10 mouse cellular contexts compared by ENCODE assay signal in genomic region chr8:56343505-56343904, GRCm38 (mm10). TPM values are rescaled to one million over a fixed set of nuclear protein-coding genes. Genes with fewer than 3 reads are reported as not detected.
DNase-seq lines count a peak whose midpoint lies in the region; ATAC-seq and TF ChIP-seq lines count a peak whose summit lies in the region.
"Had no signal": no experiment of that assay in that cellular context is flagged by ENCODE, and none has a peak within 500 bp of the region (broad histone marks: within the 10 kb centered on the region; RNA-seq: fewer than 3 reads in every experiment).

No protein-coding gene starts in this region.

- H3K27me3 ChIP-seq in heart, embryonic 10.5 days (ENCODE audit: insufficient read depth, poor library complexity, severe bottlenecking) = no peaks in the 10 kb centered on the region
- H3K27me3 ChIP-seq in lung, postnatal 0 days (replicated peaks; ENCODE audit: insufficient read depth, low read length) = no peaks in the 10 kb centered on the region
- H3K27me3 ChIP-seq in embryonic facial prominence, embryonic 14.5 days (replicated peaks; ENCODE audit: control insufficient read depth, insufficient read depth, low read length) = no peaks in the 10 kb centered on the region
- H3K27me3 ChIP-seq in limb, embryonic 13.5 days = no peaks in the 10 kb centered on the region

- TF ChIP-seq CTCF in lung, postnatal 0 days (IDR thresholded peaks at IDR 0.05) = no peak

- DNase-seq in heart, adult 8-10 months (ENCODE audit: low spot score) = peak; percentile 36
- DNase-seq in heart, embryonic 10.5 days (ENCODE audit: low spot score) = no peak
- peak; percentile 22 for DNase-seq in lung, postnatal 0 days (ENCODE audit: low spot score)
- no peak for DNase-seq in lung, postnatal 14 days
- peak; percentile 71 for DNase-seq in embryonic facial prominence, embryonic 14.5 days (ENCODE audit: low spot score)
- no peak for DNase-seq in urinary bladder, postnatal 25 days (ENCODE audit: low spot score)
- DNase-seq: retina, postnatal 1 day had no signal

- no peaks in the 10 kb centered on the region for H3K36me3 ChIP-seq in heart, embryonic 10.5 days
- H3K36me3 ChIP-seq in lung, postnatal 0 days (ENCODE audit: insufficient read depth, low read length) = no peaks in the 10 kb centered on the region
- no peaks in the 10 kb centered on the region for H3K36me3 ChIP-seq in embryonic facial prominence, embryonic 14.5 days (ENCODE audit: control insufficient read depth, insufficient read depth, low read length)
- H3K36me3 ChIP-seq in limb, embryonic 13.5 days = no peaks in the 10 kb centered on the region

- H3K9me3 ChIP-seq in heart, embryonic 10.5 days = no peaks in the 10 kb centered on the region
- no peaks in the 10 kb centered on the region for H3K9me3 ChIP-seq in lung, postnatal 0 days (ENCODE audit: low read length)
- no peaks in the 10 kb centered on the region for H3K9me3 ChIP-seq in embryonic facial prominence, embryonic 14.5 days (ENCODE audit: control insufficient read depth, low read length)
- H3K9me3 ChIP-seq in limb, embryonic 13.5 days = no peaks in the 10 kb centered on the region

- no peak overlapping the region for H3K4me2 ChIP-seq in lung, postnatal 0 days (replicated peaks; ENCODE audit: low read depth, low read length)
- H3K4me2 ChIP-seq in embryonic facial prominence, embryonic 14.5 days (ENCODE audit: low read depth, low read length) = no peak overlapping the region
- no peak overlapping the region for H3K4me2 ChIP-seq in limb, embryonic 13.5 days (replicated peaks)

- 86% methylated on average over 6 of the region's 6 CpGs for WGBS in heart, embryonic 10.5 days
- WGBS in lung, postnatal 0 days = 78% methylated on average over 6 of the region's 6 CpGs
- 78% methylated on average over 6 of the region's 6 CpGs for WGBS in embryonic facial prominence, embryonic 14.5 days
- 70% methylated on average over 6 of the region's 6 CpGs for WGBS in limb, embryonic 13.5 days

- H3K4me1 ChIP-seq in heart, embryonic 10.5 days = 0 out of 2 replicates have a peak, but pooled peaks cover 3% of the 10 kb centered on the region
- H3K4me1 ChIP-seq in lung, postnatal 0 days (ENCODE audit: insufficient read depth, low read depth, low read length) = no peaks in the 10 kb centered on the region
- peaks cover 16% of the 10 kb centered on the region; the same call in 1 of the 2 replicates for H3K4me1 ChIP-seq in embryonic facial prominence, embryonic 14.5 days (ENCODE audit: control insufficient read depth, insufficient read depth, low read length)
- peaks cover 24% of the 10 kb centered on the region for H3K4me1 ChIP-seq in limb, embryonic 13.5 days

- TF ChIP-seq EP300 in lung, postnatal 0 days (IDR thresholded peaks at IDR 0.05) = no peak

- ATAC-seq in lung, postnatal 0 days = no peak
- ATAC-seq in embryonic facial prominence, embryonic 14.5 days (ENCODE audit: low read depth) = peak; percentile 41; the same call in 1 of the 2 replicates
- ATAC-seq in limb, embryonic 13.5 days (ENCODE audit: low FRiP score, low read depth) = peak; percentile 72
- ATAC-seq in erythroid progenitor cell, adult 5-6 weeks (replicated peaks; ENCODE audit: low FRiP score, poor library complexity, severe bottlenecking) = no peak

- H3K9ac ChIP-seq in lung, postnatal 0 days (replicated peaks; ENCODE audit: low read depth) = no peak overlapping the region
- no peak overlapping the region for H3K9ac ChIP-seq in embryonic facial prominence, embryonic 14.5 days (ENCODE audit: low read depth, low read length)
- H3K9ac ChIP-seq in limb, embryonic 13.5 days = no peak overlapping the region

- H3K4me3 ChIP-seq in heart, embryonic 10.5 days = no peak overlapping the region
- H3K4me3 ChIP-seq in lung, postnatal 0 days (ENCODE audit: low read depth, low read length) = no peak overlapping the region
- H3K4me3 ChIP-seq in embryonic facial prominence, embryonic 14.5 days (ENCODE audit: low read depth, low read length) = no peak overlapping the region
- H3K4me3 ChIP-seq in limb, embryonic 13.5 days = no peak overlapping the region
- H3K4me3 ChIP-seq: myocyte had no signal

- H3K27ac ChIP-seq in heart, embryonic 10.5 days = no peak overlapping the region
- no peak overlapping the region for H3K27ac ChIP-seq in lung, postnatal 0 days (ENCODE audit: low read length)
- no peak overlapping the region for H3K27ac ChIP-seq in embryonic facial prominence, embryonic 14.5 days (replicated peaks; ENCODE audit: low read depth, low read length)
- H3K27ac ChIP-seq in limb, embryonic 13.5 days = 0 out of 2 replicates have a peak overlapping the region, but pooled peaks have one; percentile 3

RNA-seq across cellular contexts. Expression of gene Hpgd, which starts 49.1 kb away (rescaled TPM):
- total RNA-seq in heart, adult 8-10 months (2022) = 1 to 10 TPM; 5.8 to 8.1 (median 6.5) TPM
- polyA plus RNA-seq in heart, embryonic 10.5 days (2016; fragmentation: Nextera tagmentation; extraction: Ambion mirVana) = 19.7 and 19.8 TPM in 2 replicates
- 216 and 320 TPM in 2 replicates for polyA plus RNA-seq in lung, postnatal 0 days (2015; fragmentation: Nextera tagmentation; extraction: Ambion mirVana)
- 32.8 and 36.8 TPM in 2 replicates for polyA plus RNA-seq in embryonic facial prominence, embryonic 14.5 days (2014; fragmentation: Nextera tagmentation; extraction: Ambion mirVana)
- polyA plus RNA-seq in limb, embryonic 13.5 days (2015; fragmentation: Nextera tagmentation; extraction: Ambion mirVana) = 16.9 and 19.1 TPM in 2 replicates
- 14.4 and 30.6 TPM in 2 replicates for total RNA-seq in erythroid progenitor cell, adult 5-6 weeks (2015; ENCODE audit: low replicate concordance)
- 18.2 and 32.2 TPM in 2 replicates for total RNA-seq in erythroid progenitor cell, adult 5-6 weeks (2017; ENCODE audit: low replicate concordance)

Comparison
In these comparisons a context has a peak if more than half of its experiments do, and no peak if none do; other contexts are left out.
1. DNase-seq: peak in heart, adult 8-10 months (single experiment), lung, postnatal 0 days (single experiment) and embryonic facial prominence, embryonic 14.5 days (single experiment); none in heart, embryonic 10.5 days (single experiment), lung, postnatal 14 days (single experiment) and urinary bladder, postnatal 25 days (single experiment).
2. ATAC-seq: peak in embryonic facial prominence, embryonic 14.5 days (single experiment) and limb, embryonic 13.5 days (single experiment); none in lung, postnatal 0 days (single experiment) and erythroid progenitor cell, adult 5-6 weeks (single experiment).